Mouse (Mus musculus): Measurements from ENCODE around the gene Otop1.
A peak's percentile ranks its signal among the peaks of the same experiment; 100 is the strongest.

DNA sequence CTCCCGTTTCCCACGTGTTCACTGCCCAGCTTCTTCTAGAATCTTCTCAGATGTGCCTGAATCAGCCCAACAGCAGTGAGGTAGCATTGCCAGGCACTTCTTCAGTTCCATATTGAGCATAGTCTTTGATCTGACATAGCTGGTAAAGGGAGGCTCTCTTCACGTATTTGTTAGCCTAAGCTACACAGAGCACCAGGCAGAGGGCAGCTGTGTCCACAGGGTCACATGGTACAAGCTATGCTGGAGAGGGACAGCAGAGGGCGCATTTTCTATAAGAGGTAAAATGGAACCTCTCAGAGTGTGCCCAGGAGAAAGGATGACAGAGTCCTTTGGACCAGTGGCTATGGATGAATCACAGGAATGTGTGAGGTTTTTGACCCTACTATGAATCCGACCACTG lies 33.1 kb downstream of the Otop1 start:
- TF ChIP-seq CTCF (IDR thresholded peaks at IDR 0.05; ENCODE audit: low read depth, low read length): peak; percentile 63
- TF ChIP-seq POLR2A (IDR thresholded peaks at IDR 0.05; ENCODE audit: extremely low read depth, insufficient read depth, low read length): no peak

Measured in liver, adult 2 months (tissue).